Mouse (Mus musculus) liver, embryonic 14.5 days (tissue): ENCODE data around the gene Dusp7.

Source experiments
- CTCF ChIP-seq: IDR thresholded peaks from 2 replicates; pipeline ENCODE4 v1.5.1; 2016; ENCODE audit warnings: antibody characterized with exemption, low read depth, control low read depth
- EP300 ChIP-seq: IDR thresholded peaks from 2 replicates; pipeline ENCODE4 v1.6.1; 2016; ENCODE audit warnings: antibody characterized with exemption, low read depth

DNA sequence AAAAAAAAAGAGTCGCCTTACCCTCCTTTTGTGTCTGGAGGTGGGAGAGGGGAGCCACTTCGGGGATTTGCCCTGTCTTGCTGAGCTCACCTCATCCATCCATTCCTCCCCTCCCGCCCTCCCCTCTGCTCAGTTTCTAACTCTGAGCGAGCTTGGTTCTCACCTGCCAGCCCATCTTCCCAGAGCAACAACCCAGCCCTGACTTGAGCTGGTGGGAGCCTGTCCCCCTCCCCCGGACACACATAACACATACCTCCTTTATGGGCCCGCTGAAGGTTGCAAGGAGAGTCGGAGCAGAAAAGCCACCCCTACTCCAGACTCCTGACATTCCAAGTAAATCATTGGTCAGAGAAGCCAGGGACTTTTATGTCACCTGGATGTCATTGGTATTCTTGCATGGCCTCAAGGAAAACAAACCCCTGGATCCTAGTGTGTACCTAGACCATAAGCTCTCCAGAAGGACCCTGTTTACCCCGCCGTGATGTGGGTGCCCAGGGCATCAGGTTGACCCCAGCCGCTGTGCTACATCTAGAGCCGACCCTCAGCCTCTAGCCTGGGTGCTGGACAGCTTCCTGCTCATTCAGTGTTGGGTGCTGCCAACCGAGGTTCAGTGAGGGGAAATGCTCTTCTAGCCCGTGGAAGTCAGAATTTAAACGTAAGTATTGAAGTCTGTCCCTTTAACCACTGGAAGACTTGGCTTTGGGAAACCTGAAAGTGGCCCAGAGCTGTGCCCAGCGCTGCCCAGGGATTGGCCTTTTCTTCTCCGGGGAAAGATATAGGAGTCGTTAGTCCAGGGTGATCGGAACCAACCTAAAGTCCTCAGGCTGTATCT is 52.8 kb downstream of the Dusp7 start:
- TF ChIP-seq CTCF = no peak
- TF ChIP-seq EP300 = no peak
